Mouse (Mus musculus) liver, adult 2 months (tissue): ENCODE measurements around the gene Trip12. TPM values are rescaled to one million over a fixed set of nuclear protein-coding genes. Genes with fewer than 3 reads are reported as not detected.

Experiments used
- DNase-seq: peaks from one replicate; pipeline ENCODE4 v3.0.0-alpha.2; 2011; ENCODE audit warnings: low read depth, low spot score; ENCODE audit errors: extremely low read depth
- H3K27ac ChIP-seq: fragments of 200-500 bp; replicated peaks from 2 replicates; pipeline ENCODE4 v1.5.1; 2012; ENCODE audit warnings: low read depth, mild to moderate bottlenecking, control low read depth, inconsistent platforms, low read length; ENCODE audit not compliant: insufficient read depth
- H3K27me3 ChIP-seq: fragments of 200-500 bp; 2 replicates; pipeline ENCODE4 v1.6.1; 2012; ENCODE audit warnings: mild to moderate bottlenecking, moderate library complexity, low read length, inconsistent platforms; ENCODE audit not compliant: control insufficient read depth, insufficient read depth
- H3K36me3 ChIP-seq: fragments of 200-500 bp; 2 replicates; pipeline ENCODE4 v1.6.1; 2012; ENCODE audit warnings: low read length, inconsistent platforms; ENCODE audit not compliant: control insufficient read depth, insufficient read depth
- H3K4me1 ChIP-seq: fragments of 200-500 bp; 2 replicates; pipeline ENCODE4 v1.6.1; 2011; ENCODE audit warnings: low read length; ENCODE audit not compliant: control insufficient read depth, insufficient read depth
- H3K4me3 ChIP-seq: fragments of 200-500 bp; 2 replicates; pipeline ENCODE4 v1.5.1; 2011; ENCODE audit warnings: low read depth, mild to moderate bottlenecking, control low read depth, low read length, moderate library complexity; ENCODE audit not compliant: insufficient read depth
- H3K79me2 ChIP-seq: fragments of 200-500 bp; 2 replicates; pipeline ENCODE4 v1.6.1; 2012; ENCODE audit warnings: inconsistent platforms, mild to moderate bottlenecking, low read length, moderate library complexity; ENCODE audit not compliant: control insufficient read depth, insufficient read depth
- H3K9ac ChIP-seq: fragments of 200-500 bp; 2 replicates; pipeline ENCODE4 v1.6.1; 2012; ENCODE audit warnings: low read depth, mild to moderate bottlenecking, control low read depth, inconsistent platforms, low read length
- CTCF ChIP-seq: fragments of 200-500 bp; IDR thresholded peaks from 2 replicates; pipeline ENCODE4 v1.5.1; 2011; ENCODE audit warnings: low read depth, low read length, control low read depth
- POLR2A ChIP-seq: fragments of 200-500 bp; IDR thresholded peaks from 2 replicates; pipeline ENCODE4 v1.6.1; 2011; ENCODE audit warnings: low read length, control low read depth; ENCODE audit not compliant: insufficient read depth; ENCODE audit errors: extremely low read depth
- WGBS: fragments of 180-500 bp; shearing (Covaris S2); methylation state at CpG from one replicate; pipeline ENCODE4 v1.1.7; 2018; 5-methylcytosine and 5-hydroxymethylcytosine counted together
- polyA plus RNA-seq: library from polyadenylated mRNA; depleted of rRNA; stranded (reverse); fragments of >200 nt; gene quantifications from 2 replicates; pipeline ENCODE4 v1.2.3, GENCODE M21; 2012; rRNA removed
- total RNA-seq: library from RNA; depleted of rRNA; stranded (reverse); fragments of >200 nt; gene quantifications from 2 replicates; pipeline ENCODE4 v1.2.3, GENCODE M21; 2014; rRNA removed

The Trip12 gene
- total and polyA plus RNA-seq, 2 experiments, result 15.6 to 81.6 TPM

GRCm38 (mm10) chr1:84695517-84696411, 144.6 kb downstream of the Trip12 start, which contains the start of gene Dner:
Gene Dner (minus strand): TSS chr1:84696221.
- no peak for TF ChIP-seq POLR2A
- no peak for TF ChIP-seq CTCF
- H3K4me1 ChIP-seq, result no peaks in the 10 kb centered on the region
- H3K27ac ChIP-seq, result no peak within 1 kb of the TSS
- H3K79me2 ChIP-seq, result no peaks in the 10 kb centered on the region
- no peak within 1 kb of the TSS for H3K9ac ChIP-seq
- 2% methylated on average over 75 of the region's 75 CpGs for WGBS
- no peaks in the 10 kb centered on the region for H3K36me3 ChIP-seq
- H3K27me3 ChIP-seq, result peaks cover 16% of the 10 kb centered on the region
- no peak within 1 kb of the TSS for H3K4me3 ChIP-seq
- DNase-seq, result peak; percentile 17

- Histone ChIP-seq H3K9ac (no peak overlapping the region), H3K4me1 (no peaks in the 10 kb centered on the region), H3K27me3 (peaks cover 16% of the 10 kb centered on the region), H3K4me3 (no peak overlapping the region), H3K27ac (no peak overlapping the region), H3K79me2 (no peaks in the 10 kb centered on the region), H3K36me3 (no peaks in the 10 kb centered on the region)
- DNase-seq, result no peak
- TF ChIP-seq CTCF, result no peak
- no peak for TF ChIP-seq POLR2A
- 17% methylated on average over 26 of the region's 26 CpGs for WGBS
These were observed 145.4 kb downstream of the Trip12 start for GRCm38 (mm10) chr1:84694688-84695474.

- no peak for DNase-seq
- TF ChIP-seq CTCF (no peak), POLR2A (no peak)
- H3K9ac ChIP-seq, result no peak overlapping the region
- H3K4me3 ChIP-seq, result no peak overlapping the region
- no peaks in the 10 kb centered on the region for H3K4me1 ChIP-seq
- H3K79me2 ChIP-seq, result no peaks in the 10 kb centered on the region
- no peaks in the 10 kb centered on the region for H3K36me3 ChIP-seq
- H3K27me3 ChIP-seq, result 0 out of 2 replicates have a peak, but pooled peaks cover 2% of the 10 kb centered on the region
- 62% methylated on average over 4 of the region's 4 CpGs for WGBS
- H3K27ac ChIP-seq, result no peak overlapping the region
These were observed 162.4 kb downstream of the Trip12 start for GRCm38 (mm10) chr1:84677910-84678309.

Other genes starting within 250 kb of the Trip12 start
- gene Dner, start 144.3 kb downstream of the Trip12 start, total RNA-seq, result not detected in 2 replicates
- 0.02 TPM in 1 of 2 replicates, not detected in the other for gene Dner, start 144.3 kb downstream of the Trip12 start, polyA plus RNA-seq
- gene Fbxo36, start 675 bp downstream of the Trip12 start, total RNA-seq, result 3.2 and 5.6 TPM in 2 replicates
- 6.6 and 6.8 TPM in 2 replicates for gene Fbxo36, start 675 bp downstream of the Trip12 start, polyA plus RNA-seq
- gene Slc16a14, start 94.6 kb upstream of the Trip12 start, total RNA-seq, result not detected in 2 replicates
- not detected in 2 replicates for gene Slc16a14, start 94.6 kb upstream of the Trip12 start, polyA plus RNA-seq